19 mouse cellular contexts compared by ENCODE assay signal in genomic region chr1:66148825-66149514, GRCm38 (mm10). TPM values are rescaled to one million over a fixed set of nuclear protein-coding genes. Genes with fewer than 3 reads are reported as not detected.
DNase-seq lines count a peak whose midpoint lies in the region; ATAC-seq and TF ChIP-seq lines count a peak whose summit lies in the region.
"Had no signal": no experiment of that assay in that cellular context is flagged by ENCODE, and none has a peak within 500 bp of the region (broad histone marks: within the 10 kb centered on the region; RNA-seq: fewer than 3 reads in every experiment).

No protein-coding gene starts in this region.

- intact Hi-C loops in gastrocnemius, adult 2 months (cut with DNase I), result no loop called here

- 45% methylated on average over 2 of the region's 2 CpGs for WGBS in hindbrain, embryonic 12.5 days
- WGBS in hindbrain, embryonic 10.5 days, result 73% methylated on average over 2 of the region's 2 CpGs
- 49% methylated on average over 2 of the region's 2 CpGs for WGBS in forebrain, embryonic 15.5 days
- 20% methylated on average over 2 of the region's 2 CpGs for WGBS in hindbrain, embryonic 16.5 days
- 10% methylated on average over 2 of the region's 2 CpGs for WGBS in midbrain, postnatal 0 days

- peak; percentile 58; the same call in 1 of the 2 replicates for ATAC-seq in hindbrain, embryonic 12.5 days (ENCODE audit: low FRiP score)
- ATAC-seq in forebrain, embryonic 15.5 days (replicated peaks), result peak; percentile 35; the same call in 1 of the 2 replicates
- ATAC-seq in hindbrain, embryonic 16.5 days, result peak; percentile 75
- ATAC-seq in midbrain, postnatal 0 days (ENCODE audit: low FRiP score), result peak; percentile 82
- ATAC-seq: lung, postnatal 0 days had no signal

- H3K9me3 ChIP-seq in hindbrain, embryonic 12.5 days (replicated peaks), result no peaks in the 10 kb centered on the region
- no peaks in the 10 kb centered on the region for H3K9me3 ChIP-seq in hindbrain, embryonic 10.5 days
- H3K9me3 ChIP-seq in forebrain, embryonic 15.5 days, result no peaks in the 10 kb centered on the region
- no peaks in the 10 kb centered on the region for H3K9me3 ChIP-seq in hindbrain, embryonic 16.5 days (ENCODE audit: control insufficient read depth, low read length)
- H3K9me3 ChIP-seq in midbrain, postnatal 0 days (ENCODE audit: low read length), result no peaks in the 10 kb centered on the region
- H3K9me3 ChIP-seq: heart, embryonic 13.5 days; neural tube, embryonic 13.5 days had no signal

- 0 out of 2 replicates have a peak, but pooled peaks cover 2% of the 10 kb centered on the region for H3K4me1 ChIP-seq in hindbrain, embryonic 12.5 days
- 0 out of 2 replicates have a peak, but pooled peaks cover 6% of the 10 kb centered on the region for H3K4me1 ChIP-seq in hindbrain, embryonic 10.5 days (replicated peaks)
- no peaks in the 10 kb centered on the region for H3K4me1 ChIP-seq in forebrain, embryonic 15.5 days
- H3K4me1 ChIP-seq in hindbrain, embryonic 16.5 days (ENCODE audit: control insufficient read depth, insufficient read depth, low read depth, low read length), result peaks cover 3% of the 10 kb centered on the region; the same call in 1 of the 2 replicates
- peaks cover 7% of the 10 kb centered on the region; the same call in 1 of the 2 replicates for H3K4me1 ChIP-seq in midbrain, postnatal 0 days (ENCODE audit: insufficient read depth, low read length)
- H3K4me1 ChIP-seq: heart, embryonic 13.5 days had no signal

- no peaks in the 10 kb centered on the region for H3K27me3 ChIP-seq in hindbrain, embryonic 12.5 days
- no peaks in the 10 kb centered on the region for H3K27me3 ChIP-seq in hindbrain, embryonic 10.5 days (ENCODE audit: insufficient read depth, poor library complexity, severe bottlenecking)
- H3K27me3 ChIP-seq in forebrain, embryonic 15.5 days, result no peaks in the 10 kb centered on the region
- H3K27me3 ChIP-seq in hindbrain, embryonic 16.5 days (replicated peaks; ENCODE audit: control insufficient read depth, insufficient read depth, low read length), result no peaks in the 10 kb centered on the region
- no peaks in the 10 kb centered on the region for H3K27me3 ChIP-seq in midbrain, postnatal 0 days (ENCODE audit: insufficient read depth, low read length)
- H3K27me3 ChIP-seq: heart, embryonic 13.5 days; neural tube, embryonic 13.5 days had no signal

- no peak overlapping the region for H3K4me3 ChIP-seq in hindbrain, embryonic 12.5 days
- no peak overlapping the region for H3K4me3 ChIP-seq in hindbrain, embryonic 10.5 days
- no peak overlapping the region for H3K4me3 ChIP-seq in forebrain, embryonic 15.5 days
- no peak overlapping the region for H3K4me3 ChIP-seq in hindbrain, embryonic 16.5 days (ENCODE audit: low read length)
- H3K4me3 ChIP-seq in midbrain, postnatal 0 days (ENCODE audit: low read depth, low read length), result no peak overlapping the region
- no peak overlapping the region for H3K4me3 ChIP-seq in gastrocnemius, adult 2 months
- H3K4me3 ChIP-seq: heart, embryonic 13.5 days; left cerebral cortex, adult 2 months; neural tube, embryonic 13.5 days had no signal

- H3K9ac ChIP-seq in hindbrain, embryonic 12.5 days, result no peak overlapping the region
- H3K9ac ChIP-seq in forebrain, embryonic 15.5 days (replicated peaks), result no peak overlapping the region
- H3K9ac ChIP-seq in hindbrain, embryonic 16.5 days (ENCODE audit: low read depth, low read length), result no peak overlapping the region
- H3K9ac ChIP-seq in midbrain, postnatal 0 days (replicated peaks; ENCODE audit: low read length, poor library complexity, severe bottlenecking), result no peak overlapping the region
- H3K9ac ChIP-seq: heart, embryonic 13.5 days; neural tube, embryonic 13.5 days had no signal

- peak; percentile 44 for TF ChIP-seq CTCF in midbrain, postnatal 0 days (IDR thresholded peaks at IDR 0.05)
- no peak for TF ChIP-seq CTCF in gastrocnemius, adult 2 months (IDR thresholded peaks at IDR 0.05)

- no peak overlapping the region for H3K4me2 ChIP-seq in hindbrain, embryonic 12.5 days (replicated peaks)
- H3K4me2 ChIP-seq in forebrain, embryonic 15.5 days (replicated peaks), result no peak overlapping the region
- H3K4me2 ChIP-seq in hindbrain, embryonic 16.5 days (ENCODE audit: low read length), result no peak overlapping the region
- no peak overlapping the region for H3K4me2 ChIP-seq in midbrain, postnatal 0 days (ENCODE audit: low read depth, low read length, poor library complexity, severe bottlenecking)
- H3K4me2 ChIP-seq: heart, embryonic 13.5 days; neural tube, embryonic 13.5 days had no signal

- H3K36me3 ChIP-seq in hindbrain, embryonic 12.5 days, result no peaks in the 10 kb centered on the region
- H3K36me3 ChIP-seq in hindbrain, embryonic 10.5 days, result no peaks in the 10 kb centered on the region
- H3K36me3 ChIP-seq in forebrain, embryonic 15.5 days, result no peaks in the 10 kb centered on the region
- H3K36me3 ChIP-seq in hindbrain, embryonic 16.5 days (ENCODE audit: control insufficient read depth, insufficient read depth, low read length), result no peaks in the 10 kb centered on the region
- H3K36me3 ChIP-seq in midbrain, postnatal 0 days (ENCODE audit: insufficient read depth, low read length), result no peaks in the 10 kb centered on the region
- H3K36me3 ChIP-seq: heart, embryonic 13.5 days; neural tube, embryonic 13.5 days had no signal

- DNase-seq in hindbrain, embryonic 10.5 days (ENCODE audit: low spot score), result no peak
- peak; percentile 75 for DNase-seq in midbrain, postnatal 0 days (ENCODE audit: low spot score)
- no peak for DNase-seq in urinary bladder, postnatal 14 days (ENCODE audit: low spot score)
- DNase-seq in gastrocnemius, adult 2 months, result no peak
- DNase-seq: kidney, adult 9 months; kidney, postnatal 4 days; layer of hippocampus, adult 9-11 months; left cerebral cortex, postnatal 4 days; liver; right cerebral cortex, postnatal 4 days; thymus, adult 2 months had no signal

- H3K27ac ChIP-seq in hindbrain, embryonic 12.5 days, result no peak overlapping the region
- no peak overlapping the region for H3K27ac ChIP-seq in hindbrain, embryonic 10.5 days
- no peak overlapping the region for H3K27ac ChIP-seq in forebrain, embryonic 15.5 days (replicated peaks)
- 0 out of 2 replicates have a peak overlapping the region, but pooled peaks have one; percentile 53 for H3K27ac ChIP-seq in hindbrain, embryonic 16.5 days (ENCODE audit: low read depth, low read length)
- H3K27ac ChIP-seq in midbrain, postnatal 0 days (ENCODE audit: low read depth, low read length), result peak overlapping the region; percentile 73
- no peak overlapping the region for H3K27ac ChIP-seq in gastrocnemius, adult 2 months
- H3K27ac ChIP-seq: heart, embryonic 13.5 days; left cerebral cortex, adult 2 months had no signal

RNA-seq across cellular contexts. Expression of gene Map2, which starts 26.1 kb away (rescaled TPM):
- 365 and 405 TPM in 2 replicates for polyA plus RNA-seq in hindbrain, embryonic 12.5 days (2016; fragmentation: Nextera tagmentation; extraction: Ambion mirVana)
- 78.8 and 164 TPM in 2 replicates for polyA plus RNA-seq in hindbrain, embryonic 10.5 days (2016; fragmentation: Nextera tagmentation; extraction: Ambion mirVana)
- 438 and 448 TPM in 2 replicates for polyA plus RNA-seq in forebrain, embryonic 15.5 days (2015; fragmentation: Nextera tagmentation; extraction: Ambion mirVana)
- polyA plus RNA-seq in hindbrain, embryonic 16.5 days (2015; fragmentation: Nextera tagmentation; extraction: Ambion mirVana), result 309 and 355 TPM in 2 replicates
- 1,392 and 1,504 TPM in 2 replicates for total RNA-seq in midbrain, postnatal 0 days (2014; rRNA removed)
- 292 and 341 TPM in 2 replicates for polyA plus RNA-seq in midbrain, postnatal 0 days (2015; fragmentation: Nextera tagmentation; extraction: Ambion mirVana)
- total RNA-seq in gastrocnemius, adult 2 months (2021), result 1 to 10 TPM; 2.2 to 4.4 TPM
- total RNA-seq: granulocyte monocyte progenitor cell, adult 5-6 weeks had no signal

Comparison
In these comparisons a context has a peak if more than half of its experiments do, and no peak if none do; other contexts are left out.
1. H3K27ac ChIP-seq: peak in hindbrain, embryonic 16.5 days (single experiment) and midbrain, postnatal 0 days (single experiment); none in hindbrain, embryonic 12.5 days (single experiment), hindbrain, embryonic 10.5 days (single experiment), forebrain, embryonic 15.5 days (single experiment) and gastrocnemius, adult 2 months (single experiment).
2. Peak in every context shown above with its lines, with median percentiles within 50 percentile points of each other: ATAC-seq.